Mouse (Mus musculus): ENCODE data around the gene Shc4.

Shc4 gene

GRCm38 (mm10) chr2:125685441-125686150, 38.4 kb downstream of the Shc4 start:
- no peak for DNase-seq (ENCODE audit: low spot score)

GRCm38 (mm10) chr2:125684559-125685440, 39.1 kb downstream of the Shc4 start:
- no peak for DNase-seq (ENCODE audit: low spot score)

- DNase-seq (ENCODE audit: low spot score) = peak; percentile 8
Measured at GRCm38 (mm10) chr2:125683895-125684294, 40.1 kb downstream of the Shc4 start.

DNA sequence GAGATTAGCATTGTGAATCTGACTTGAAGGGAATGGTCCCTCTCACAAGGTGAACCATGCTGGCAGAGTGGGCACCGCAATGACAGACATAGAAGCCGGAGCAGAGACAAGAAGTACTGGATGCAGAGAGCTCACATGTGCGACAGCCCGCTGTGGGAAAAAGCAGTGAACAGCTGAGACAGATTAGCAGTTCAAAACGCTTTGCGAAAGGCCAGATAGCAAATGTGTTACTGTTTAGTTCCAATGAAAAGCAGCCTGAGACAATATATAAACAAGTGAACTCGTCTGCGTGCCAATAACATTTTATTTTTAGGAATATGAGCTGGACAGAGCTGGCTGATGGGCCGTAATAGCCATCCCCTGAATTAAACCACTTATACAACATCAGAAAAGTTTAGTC, 42.1 kb downstream of the Shc4 start:
- no peak for DNase-seq (ENCODE audit: low spot score)

GRCm38 (mm10) chr2:125672957-125673631, 50.9 kb downstream of the Shc4 start, which contains the start of gene Eid1:
Gene Eid1 (plus strand): TSS chr2:125673095.
- DNase-seq (ENCODE audit: low spot score) = peak; percentile 81

DNA sequence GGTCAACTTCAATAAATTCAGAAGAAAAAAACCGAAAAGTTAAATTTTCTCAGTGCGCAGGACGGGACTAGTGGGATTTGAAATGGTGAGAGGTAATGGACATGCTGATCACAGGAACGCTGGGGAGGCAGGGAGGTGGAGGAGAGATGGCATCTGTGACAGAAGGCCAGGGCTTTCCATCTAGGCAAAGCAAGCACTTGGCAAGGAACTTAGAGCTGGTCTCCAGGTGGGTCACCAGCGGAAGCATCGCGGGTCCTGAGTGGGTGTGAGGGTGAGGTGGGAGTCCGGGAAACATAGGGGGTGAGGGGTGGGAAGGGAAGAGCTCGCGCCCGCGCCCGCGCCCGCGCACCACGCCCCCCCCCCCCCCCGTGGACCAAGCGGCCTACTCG, 51.4 kb downstream of the Shc4 start:
- no peak for DNase-seq (ENCODE audit: low spot score)

DNA sequence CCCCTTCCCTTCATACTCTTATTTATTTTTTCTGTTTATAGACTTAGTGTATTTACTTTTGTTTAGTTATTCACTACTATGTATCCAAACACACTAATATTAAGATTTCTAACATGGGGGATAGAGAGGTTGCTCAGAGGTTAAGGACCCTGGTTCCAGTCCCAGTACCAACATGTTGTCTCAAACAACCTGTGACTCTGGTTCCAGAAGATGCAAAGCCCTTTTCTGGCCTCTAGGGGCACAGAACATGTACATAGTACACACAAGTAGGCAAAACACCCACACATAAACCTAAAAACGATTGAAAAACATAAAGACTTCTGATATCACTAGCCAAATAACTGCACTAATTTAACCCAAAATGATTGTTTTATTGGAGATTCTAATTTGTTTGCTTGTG, 53.1 kb downstream of the Shc4 start:
- no peak for DNase-seq (ENCODE audit: low spot score)

- DNase-seq (ENCODE audit: low spot score) = no peak
Measured at GRCm38 (mm10) chr2:125667721-125668120, 56.2 kb downstream of the Shc4 start.

DNA sequence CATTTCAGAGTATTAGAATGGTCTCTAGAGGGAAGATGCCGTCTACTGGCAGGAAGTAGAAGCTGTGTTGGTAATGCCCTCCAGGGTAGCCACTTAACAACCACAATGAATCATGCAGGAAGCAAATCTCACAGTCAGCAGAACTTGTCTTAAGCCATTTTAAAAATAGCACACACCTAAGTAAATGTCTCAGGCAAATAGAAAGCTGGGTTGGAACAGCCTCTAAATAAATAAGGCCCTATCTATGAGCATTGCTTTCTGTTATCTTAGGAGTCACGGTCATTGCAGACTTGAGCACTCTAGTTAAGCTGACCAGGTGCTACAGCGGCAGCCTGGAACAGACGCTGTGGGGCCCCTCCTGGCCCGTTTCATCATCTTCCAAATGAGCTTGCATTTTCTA, 56.8 kb downstream of the Shc4 start:
- no peak for DNase-seq (ENCODE audit: low spot score)

DNA sequence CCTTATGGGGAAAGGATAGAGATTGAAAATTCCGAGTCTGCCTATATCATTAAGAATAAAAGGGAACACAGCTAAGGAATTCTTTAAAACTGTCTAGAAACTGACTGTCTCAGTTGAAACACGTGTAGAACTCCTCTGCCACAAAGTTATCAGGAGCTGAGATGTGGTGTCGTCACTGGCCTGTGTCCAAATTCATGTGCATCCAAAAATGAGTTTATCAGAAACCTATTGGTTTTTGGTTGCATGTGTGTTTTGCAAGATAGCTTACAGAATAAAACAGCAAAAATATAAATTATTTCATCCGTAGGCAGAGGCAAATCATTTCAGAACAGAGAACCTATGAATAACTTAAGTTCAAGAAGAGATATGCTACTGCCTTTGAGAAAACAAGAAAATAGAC, 57.3 kb downstream of the Shc4 start:
- no peak for DNase-seq (ENCODE audit: low spot score)

DNA sequence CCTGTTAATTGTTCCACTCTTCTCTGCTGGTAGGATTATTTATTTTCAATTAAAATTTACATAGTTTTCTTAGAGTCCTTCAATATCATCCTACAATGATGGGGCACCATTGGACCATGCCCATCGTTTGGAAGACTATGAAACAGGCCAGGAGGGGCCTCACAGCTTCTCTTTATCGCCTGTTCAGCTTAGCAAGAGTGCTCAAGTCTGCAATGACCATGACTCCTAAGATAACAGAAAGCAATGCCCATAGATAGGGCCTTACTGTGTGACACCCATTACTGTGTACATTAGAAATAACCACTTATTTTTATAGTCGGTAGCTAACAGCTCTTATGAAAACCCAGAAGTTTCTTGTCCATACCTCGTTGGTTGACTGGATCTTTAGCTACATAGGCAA, 58.0 kb downstream of the Shc4 start:
- DNase-seq (ENCODE audit: low spot score) = no peak

DNA sequence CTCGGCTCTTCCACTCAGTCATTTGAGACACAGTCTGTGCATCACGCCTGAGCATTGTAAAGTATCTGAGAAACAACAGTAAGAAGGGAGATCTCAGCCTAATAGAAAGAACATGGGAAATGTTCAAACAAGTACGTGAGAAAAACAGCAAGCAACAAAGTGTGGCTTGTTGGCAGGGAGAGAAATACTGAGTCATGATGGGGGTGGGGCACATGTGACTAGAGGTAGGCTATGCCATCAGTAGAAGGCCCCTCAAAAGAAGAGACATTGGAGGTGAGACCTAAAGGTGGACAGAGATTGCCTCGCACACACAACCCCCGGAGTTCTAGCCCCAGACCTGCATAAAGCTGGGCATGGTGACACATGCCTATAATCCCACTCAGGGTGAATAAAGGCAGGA, 58.7 kb downstream of the Shc4 start:
- no peak for DNase-seq (ENCODE audit: low spot score)

DNA sequence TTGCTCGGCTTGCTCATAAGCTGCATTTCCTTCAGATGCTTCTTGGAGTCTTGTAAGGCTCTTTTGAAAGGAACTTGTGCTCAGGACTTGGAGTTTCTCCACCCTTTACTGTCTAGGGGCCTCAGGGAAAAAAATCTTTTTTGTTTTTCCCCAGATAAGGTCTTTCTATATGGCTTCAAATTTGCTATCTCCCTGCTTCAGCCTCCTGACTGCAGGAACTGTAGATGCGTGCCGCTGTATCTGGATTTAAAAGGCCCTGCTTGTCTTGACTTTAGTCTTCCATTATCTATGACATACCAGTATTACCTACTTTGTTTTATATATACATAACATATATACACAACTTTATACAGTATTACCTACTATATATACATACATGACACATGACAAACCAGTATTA, 61.4 kb downstream of the Shc4 start:
- DNase-seq (ENCODE audit: low spot score) = no peak

- no peak for DNase-seq (ENCODE audit: low spot score)
Measured at GRCm38 (mm10) chr2:125661156-125661555, 62.8 kb downstream of the Shc4 start.

DNA sequence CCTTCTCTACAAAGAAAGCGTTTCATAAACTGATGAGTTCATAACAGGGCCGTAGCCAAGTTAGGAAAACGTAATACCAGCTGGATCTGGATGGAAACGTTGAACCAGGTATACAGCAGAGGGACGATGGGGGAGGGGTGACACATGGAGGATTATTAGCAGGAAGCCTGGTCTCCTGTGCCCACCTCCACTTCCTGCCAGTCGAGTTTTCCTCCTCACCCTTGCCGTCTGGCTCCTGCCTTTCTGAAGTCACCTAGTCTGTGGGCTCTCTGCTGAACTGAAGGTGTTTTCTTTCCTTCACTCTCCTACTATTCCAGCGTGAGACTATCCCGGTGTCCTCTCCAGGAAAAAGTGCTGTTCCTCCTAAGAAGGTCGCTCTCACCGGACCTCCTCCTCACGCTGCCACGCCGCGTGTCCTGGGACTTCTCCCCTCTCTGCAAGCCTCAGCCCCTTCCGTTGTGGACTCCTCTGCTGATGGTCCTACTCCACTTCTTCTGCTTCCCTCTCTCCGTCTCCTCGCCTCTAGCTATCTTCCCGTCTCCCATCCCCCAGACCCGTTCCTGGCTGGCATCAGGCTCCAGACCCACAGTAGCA, 63.3 kb downstream of the Shc4 start:
- DNase-seq (ENCODE audit: low spot score) = no peak

DNA sequence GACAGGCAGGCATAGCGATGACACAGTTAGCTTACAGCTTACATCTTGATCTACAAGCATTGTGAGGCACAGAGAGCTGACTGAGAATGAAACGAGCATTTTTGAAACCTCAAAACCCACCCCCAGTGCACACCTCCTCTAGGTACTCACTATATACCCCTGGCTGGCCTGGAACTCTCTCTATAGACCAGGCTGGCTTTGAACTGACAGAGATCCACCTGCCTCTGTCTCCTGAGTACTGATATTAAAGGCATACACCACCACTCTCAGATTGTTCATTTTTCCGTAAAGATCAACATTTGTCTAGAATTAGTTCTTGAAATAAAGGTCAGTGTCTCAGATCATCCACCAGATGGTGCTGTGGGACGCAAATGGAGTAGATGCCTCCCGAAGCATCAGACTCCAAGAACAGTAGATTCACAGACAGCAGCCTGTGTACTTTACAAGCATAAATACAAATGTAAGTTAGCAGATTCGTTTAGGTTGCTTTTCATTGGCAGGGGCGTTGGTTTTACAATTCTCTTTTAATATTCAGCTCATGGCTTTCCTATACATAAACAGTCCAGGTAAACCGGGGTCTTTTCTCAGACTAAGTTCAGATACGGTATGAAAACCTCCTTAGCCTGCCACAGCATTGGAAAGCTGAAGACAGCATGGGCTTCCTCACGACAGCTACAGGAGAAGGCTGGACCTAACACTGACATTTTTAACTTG, 64.0 kb downstream of the Shc4 start:
- peak; percentile 62 for DNase-seq (ENCODE audit: low spot score)

GRCm38 (mm10) chr2:125655391-125655790, 68.6 kb downstream of the Shc4 start:
- no peak for DNase-seq (ENCODE audit: low spot score)

DNA sequence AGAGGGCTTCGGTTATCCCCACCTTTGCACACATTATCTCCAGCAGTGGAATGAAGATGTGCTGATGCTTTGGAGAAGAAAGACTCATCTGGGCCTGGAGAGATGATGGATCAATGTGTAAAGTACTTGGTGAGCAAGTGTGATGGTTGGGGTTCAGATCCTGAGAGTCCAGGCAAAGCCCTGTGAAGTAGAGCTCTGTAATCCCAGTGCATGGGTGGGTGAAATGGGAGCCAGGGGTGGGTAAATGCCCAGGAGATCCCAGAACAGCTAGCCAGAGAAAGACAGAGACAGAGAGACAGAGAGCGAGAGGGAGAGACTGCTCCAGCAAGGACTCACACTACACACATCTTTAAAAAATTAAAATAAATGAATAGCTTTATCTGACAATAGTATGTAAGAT, 70.7 kb downstream of the Shc4 start:
- no peak for DNase-seq (ENCODE audit: low spot score)

GRCm38 (mm10) chr2:125651563-125651962, 72.4 kb downstream of the Shc4 start:
- DNase-seq (ENCODE audit: low spot score) = no peak

DNA sequence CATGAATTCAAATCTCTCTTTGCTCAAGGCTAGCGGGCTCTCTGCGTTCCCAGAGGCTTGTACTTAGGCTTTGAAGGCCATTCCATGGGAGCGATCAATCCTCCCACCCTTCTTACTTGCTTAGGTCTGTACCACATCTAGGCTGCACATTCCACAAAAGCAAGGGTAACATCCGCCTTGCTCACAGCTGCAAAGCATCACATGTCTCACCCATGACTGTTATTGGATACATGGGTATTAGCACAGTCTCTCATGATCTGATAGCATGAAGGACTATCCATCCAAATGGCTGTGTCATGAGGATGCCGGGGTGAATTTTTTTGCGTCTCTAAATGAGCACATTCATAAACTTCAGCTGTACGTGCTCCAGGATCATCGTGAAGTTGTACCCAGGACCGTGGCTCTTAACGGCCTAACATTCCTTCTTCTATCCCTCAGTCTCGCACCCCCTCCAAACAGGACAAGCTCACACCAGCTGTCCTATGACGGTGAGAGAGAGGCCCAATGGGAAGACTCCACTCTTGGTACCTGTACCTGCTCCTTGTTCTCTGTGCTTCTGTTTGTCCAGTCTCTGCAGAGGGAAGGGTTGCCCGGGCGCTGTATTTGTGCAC, 73.1 kb downstream of the Shc4 start:
- DNase-seq (ENCODE audit: low spot score) = no peak

- DNase-seq (ENCODE audit: low spot score) = no peak
Measured at GRCm38 (mm10) chr2:125650038-125650437, 73.9 kb downstream of the Shc4 start.

Data from yolk sac, embryonic 10.5 days (tissue).